Mouse (Mus musculus) CH12.LX (cell line): ENCODE results near the gene Itpk1. TPM values are rescaled to one million over a fixed set of nuclear protein-coding genes. Genes with fewer than 3 reads are reported as not detected.

Experiments
- DNase-seq: peaks from one replicate; pipeline ENCODE4 v3.0.0-alpha.2; 2013; ENCODE audit errors: extremely low read depth
- H3K27ac ChIP-seq: 2 replicates; pipeline ENCODE4 v1.5.1; 2012; ENCODE audit warnings: low read depth, mild to moderate bottlenecking, control low read depth, moderate library complexity; ENCODE audit not compliant: insufficient read depth
- H3K27me3 ChIP-seq: replicated peaks from 2 replicates; pipeline ENCODE3; 2012; ENCODE audit warnings: inconsistent platforms
- H3K36me3 ChIP-seq, 2 experiments: replicated peaks in 1 of 2; 2 replicates each; pipeline versions ENCODE3 to v1.6.1; 2012; ENCODE audit warnings: inconsistent platforms in 1 of 2, low read length in 1 of 2, mild to moderate bottlenecking in 1 of 2, mixed read lengths in 1 of 2, moderate library complexity in 1 of 2; ENCODE audit not compliant: control insufficient read depth in 1 of 2, insufficient read depth in 1 of 2
- H3K4me1 ChIP-seq, 2 experiments: 2 replicates each; pipeline ENCODE4 v1.6.1; 2012; ENCODE audit warnings: inconsistent platforms in 1 of 2, moderate library complexity in 1 of 2; ENCODE audit not compliant: insufficient read depth in 2 of 2, control insufficient read depth in 1 of 2
- H3K4me2 ChIP-seq: 2 replicates; pipeline ENCODE4 v1.6.1; 2012; ENCODE audit warnings: low read depth, mild to moderate bottlenecking, control low read depth; ENCODE audit not compliant: poor library complexity, insufficient read depth, severe bottlenecking
- H3K4me3 ChIP-seq, 3 experiments: fragments of 150-350 bp in 1 of 3; sonication (generic) in 1 of 3; replicated peaks in 1 of 3; 2 replicates each; pipeline versions ENCODE3 to v1.5.1; 2011 to 2012; ENCODE audit warnings: low read depth in 2 of 3, low read length in 2 of 3, mild to moderate bottlenecking in 2 of 3, moderate library complexity in 2 of 3, control low read depth in 1 of 3, improper control_type of control experiment in 1 of 3, inconsistent platforms in 1 of 3, mixed read lengths in 1 of 3; ENCODE audit not compliant: poor library complexity in 1 of 3
- H3K79me2 ChIP-seq: replicated peaks from 2 replicates; pipeline ENCODE4 v1.6.1; 2012; ENCODE audit warnings: mild to moderate bottlenecking, moderate library complexity; ENCODE audit not compliant: control insufficient read depth, poor library complexity, insufficient read depth, severe bottlenecking; ENCODE audit errors: extremely low read depth
- H3K9ac ChIP-seq: 2 replicates; pipeline ENCODE4 v1.6.1; 2012; ENCODE audit warnings: low read depth, mild to moderate bottlenecking, control low read depth, moderate library complexity; ENCODE audit not compliant: insufficient read depth
- H3K9me3 ChIP-seq: replicated peaks from 2 replicates; pipeline ENCODE3; 2012; ENCODE audit warnings: low read length, inconsistent platforms, mixed read lengths
- BHLHE40 ChIP-seq: IDR thresholded peaks from 2 replicates; pipeline ENCODE4 v1.6.1; 2011; ENCODE audit warnings: mild to moderate bottlenecking, low read depth, low read length, improper control_type of control experiment
- CHD2 ChIP-seq: IDR thresholded peaks from 2 replicates; pipeline ENCODE4 v1.6.1; 2011; ENCODE audit warnings: low read length, improper control_type of control experiment
- CTCF ChIP-seq, 2 experiments: IDR thresholded peaks in 1 of 2; conservative IDR thresholded peaks in 1 of 2; 2 replicates each; pipeline ENCODE4 v1.5.1; 2011 to 2012; ENCODE audit warnings: low read depth in 2 of 2, low read length in 2 of 2, improper control_type of control experiment in 1 of 2, inconsistent platforms in 1 of 2, mild to moderate bottlenecking in 1 of 2, moderate library complexity in 1 of 2
- ELF1 ChIP-seq: IDR thresholded peaks from 2 replicates; pipeline ENCODE4 v1.6.1; 2014; ENCODE audit warnings: low read depth, mild to moderate bottlenecking, inconsistent platforms, low read length, improper control_type of control experiment
- ETS1 ChIP-seq: conservative IDR thresholded peaks from 2 replicates; pipeline ENCODE4 v1.6.1; 2012; ENCODE audit warnings: low read depth, mild to moderate bottlenecking, inconsistent platforms, low read length, improper control_type of control experiment, moderate library complexity
- IRF4 ChIP-seq: IDR thresholded peaks from 2 replicates; pipeline ENCODE4 v1.6.1; 2014; ENCODE audit warnings: low read depth, mild to moderate bottlenecking, inconsistent platforms, low read length, improper control_type of control experiment
- MAFK ChIP-seq: IDR thresholded peaks from 2 replicates; pipeline ENCODE4 v1.6.1; 2011; ENCODE audit warnings: low read length, improper control_type of control experiment; ENCODE audit not compliant: insufficient replicate concordance
- MAZ ChIP-seq: IDR thresholded peaks from 2 replicates; pipeline ENCODE4 v1.6.1; 2012; ENCODE audit warnings: low read depth, mild to moderate bottlenecking, inconsistent platforms, low read length, improper control_type of control experiment, moderate library complexity
- MEF2A ChIP-seq: IDR thresholded peaks from 2 replicates; pipeline ENCODE4 v1.6.1; 2014; ENCODE audit warnings: low read depth, mild to moderate bottlenecking, inconsistent platforms, low read length, improper control_type of control experiment, borderline replicate concordance
- MXI1 ChIP-seq: IDR thresholded peaks from 2 replicates; pipeline ENCODE4 v1.6.1; 2011; ENCODE audit warnings: mild to moderate bottlenecking, low read depth, low read length, improper control_type of control experiment
- MYC ChIP-seq: IDR thresholded peaks from 2 replicates; pipeline ENCODE4 v1.6.1; 2011; ENCODE audit warnings: low read depth, mild to moderate bottlenecking, improper control_type of control experiment, low read length
- NRF1 ChIP-seq: IDR thresholded peaks from 2 replicates; pipeline ENCODE4 v1.6.1; 2014; ENCODE audit warnings: low read depth, mild to moderate bottlenecking, inconsistent platforms, low read length, improper control_type of control experiment, moderate library complexity
- PAX5 ChIP-seq: IDR thresholded peaks from 2 replicates; pipeline ENCODE4 v1.6.1; 2012; ENCODE audit warnings: low read length, inconsistent platforms, mixed read lengths
- SIN3A ChIP-seq: IDR thresholded peaks from 2 replicates; pipeline ENCODE4 v1.6.1; 2012; ENCODE audit warnings: low read length, improper control_type of control experiment, inconsistent platforms
- TBP ChIP-seq: conservative IDR thresholded peaks from 2 replicates; pipeline ENCODE4 v1.6.1; 2011; ENCODE audit warnings: low read depth, low read length, improper control_type of control experiment
- USF1 ChIP-seq: IDR thresholded peaks from 2 replicates; pipeline ENCODE4 v1.6.1; 2014; ENCODE audit warnings: low read depth, mild to moderate bottlenecking, inconsistent platforms, low read length, improper control_type of control experiment
- ZC3H11A ChIP-seq: IDR thresholded peaks from 2 replicates; pipeline ENCODE4 v1.6.1; 2012; ENCODE audit warnings: low read depth, mild to moderate bottlenecking, inconsistent platforms, low read length, improper control_type of control experiment
- ZKSCAN1 ChIP-seq: IDR thresholded peaks from 2 replicates; pipeline ENCODE4 v1.6.1; 2012; ENCODE audit warnings: low read depth, inconsistent platforms, low read length, improper control_type of control experiment, borderline replicate concordance
- ZMIZ1 ChIP-seq: IDR thresholded peaks from 2 replicates; pipeline ENCODE4 v1.6.1; 2012; ENCODE audit warnings: low read depth, mild to moderate bottlenecking, inconsistent platforms, low read length, improper control_type of control experiment
- dilution Hi-C: fragments of 300-500 bp; cut with MboI; formaldehyde crosslinking; loops from 2 replicates; pipeline ENCODE4 v1.14.3; 2020; ENCODE audit warnings: low sequenced_read_pairs; ENCODE audit not compliant: extremely low pct_unique_long_range_greater_than_20kb, extremely low pct_ligation_motif_present
- in situ Hi-C: fragments of 300-500 bp; cut with MboI; formaldehyde crosslinking; loops from 3 replicates; pipeline ENCODE4 v1.14.3; 2019; ENCODE audit warnings: low sequenced_read_pairs, low pct_ligation_motif_present, low pct_unique_long_range_greater_than_20kb, mixed read lengths
- polyA plus RNA-seq: library from polyadenylated mRNA; unstranded; fragments of >175 nt; gene quantifications from 2 replicates; pipeline ENCODE4 v1.2.1, GENCODE M21; 2012; ENCODE audit warnings: low read depth; ENCODE audit not compliant: insufficient read length
- total RNA-seq, 2 experiments: library from RNA; depleted of rRNA; stranded (reverse); fragments of 300-350 nt in 1 of 2; fragments of >200 nt in 1 of 2; gene quantifications; 2 replicates each; pipeline ENCODE4 v1.2.3; 2012 to 2014

Itpk1 gene
- total and polyA plus RNA-seq, 3 experiments, result 14.0 to 25.1 (median 19.2) TPM

DNA sequence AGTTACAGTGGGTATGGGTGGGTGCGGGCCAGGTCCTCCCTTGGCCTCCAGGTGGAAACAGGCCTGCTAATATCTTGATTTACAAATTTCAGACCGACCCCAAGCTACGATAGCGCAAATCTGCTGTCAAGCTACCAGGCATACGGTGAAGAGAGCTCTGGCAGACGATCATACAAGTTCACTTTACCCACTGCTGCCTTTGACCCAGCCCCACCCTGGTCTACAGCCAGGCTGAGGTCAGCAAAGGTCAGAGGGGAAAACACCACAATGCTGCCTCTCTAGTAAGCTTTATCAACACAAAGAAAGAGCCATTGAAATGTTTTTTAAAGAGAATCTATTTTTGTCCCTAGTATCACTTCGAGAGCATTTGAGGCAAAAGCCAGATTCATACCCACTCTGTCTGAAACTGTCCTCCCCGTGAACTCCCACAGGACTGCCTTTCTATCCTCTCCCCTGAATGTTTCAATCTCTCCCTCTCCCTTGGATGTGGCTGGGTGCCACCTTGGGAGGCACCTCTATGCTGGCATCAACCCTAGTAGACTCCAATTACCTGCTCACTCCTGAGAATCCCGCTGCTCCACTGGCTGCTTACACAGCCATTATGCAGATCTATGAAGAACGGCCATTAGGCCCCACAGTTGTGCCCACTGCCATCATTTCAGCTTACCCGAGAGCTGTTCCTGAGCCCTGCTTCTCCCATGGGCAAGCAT lies 96.8 kb downstream of the Itpk1 start:
- TF ChIP-seq ZKSCAN1 (no peak), CTCF (conservative IDR thresholded peaks at IDR 0.05 in 1 of 2, IDR thresholded peaks at IDR 0.05 in 1 of 2; ENCODE audit: low read depth in 2 of 2, low read length in 2 of 2) (no peak), CHD2 (no peak), MXI1 (no peak), MAFK (no peak), MAZ (no peak), IRF4 (no peak)
- TF ChIP-seq, all 38 proteins: peak for 0
- no peak overlapping the region for H3K4me2 ChIP-seq
- H3K27me3 ChIP-seq, result no peaks in the 10 kb centered on the region
- no peak overlapping the region for H3K9ac ChIP-seq
- no peak for DNase-seq
- no peaks in the 10 kb centered on the region for H3K9me3 ChIP-seq
- in situ Hi-C loops (no loop called here), dilution Hi-C loops (no loop called here)
- no peaks in the 10 kb centered on the region for H3K79me2 ChIP-seq
- no peak overlapping the region for H3K4me3 ChIP-seq
- no peak overlapping the region for H3K27ac ChIP-seq
- peaks cover 0 to 35% of the 10 kb centered on the region in 2 experiments; a peak in 2 of 4 replicates for H3K4me1 ChIP-seq
- peaks cover 30 to 95% of the 10 kb centered on the region in 2 experiments for H3K36me3 ChIP-seq

DNA sequence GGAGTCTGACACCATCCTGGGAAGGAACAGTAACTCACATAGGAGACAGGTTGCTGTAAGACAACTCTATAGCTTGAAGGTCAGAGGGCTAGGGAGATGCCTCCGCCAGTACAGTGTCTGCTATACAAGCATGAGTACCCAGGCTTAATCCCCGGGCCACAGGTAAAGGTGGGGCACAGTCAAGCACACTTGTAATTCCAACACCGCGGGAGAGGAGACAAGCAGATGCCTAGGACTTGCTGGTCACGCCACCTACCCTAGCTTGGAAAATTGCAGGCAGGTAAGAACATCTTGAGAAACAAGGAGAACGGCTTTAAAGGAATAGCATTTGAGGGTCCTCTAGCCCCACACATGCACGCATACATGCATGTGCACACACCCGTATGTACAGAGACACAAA lies 97.7 kb downstream of the Itpk1 start:
- no peak overlapping the region for H3K4me3 ChIP-seq
- dilution Hi-C loops, result no loop called here
- in situ Hi-C loops, result no loop called here
- no peak overlapping the region for H3K4me2 ChIP-seq
- H3K4me1 ChIP-seq, result peaks cover 0 to 26% of the 10 kb centered on the region in 2 experiments; a peak in 2 of 4 replicates
- H3K9ac ChIP-seq, result no peak overlapping the region
- no peaks in the 10 kb centered on the region for H3K9me3 ChIP-seq
- H3K27ac ChIP-seq, result no peak overlapping the region
- H3K79me2 ChIP-seq, result no peaks in the 10 kb centered on the region
- no peaks in the 10 kb centered on the region for H3K27me3 ChIP-seq
- TF ChIP-seq MYC (no peak), ZMIZ1 (no peak), BHLHE40 (no peak), MXI1 (no peak), ZC3H11A (no peak), MEF2A (no peak), ELF1 (no peak), NRF1 (no peak), PAX5 (no peak), USF1 (no peak), CTCF (conservative IDR thresholded peaks at IDR 0.05 in 1 of 2, IDR thresholded peaks at IDR 0.05 in 1 of 2; ENCODE audit: low read depth in 2 of 2, low read length in 2 of 2) (no peak), MAFK (no peak), ETS1 (no peak), TBP (no peak), SIN3A (no peak), ZKSCAN1 (no peak)
- no peak for DNase-seq
- H3K36me3 ChIP-seq, result peaks cover 30 to 97% of the 10 kb centered on the region in 2 experiments
